Mouse (Mus musculus): ENCODE results near the gene Csdc2.

DNA sequence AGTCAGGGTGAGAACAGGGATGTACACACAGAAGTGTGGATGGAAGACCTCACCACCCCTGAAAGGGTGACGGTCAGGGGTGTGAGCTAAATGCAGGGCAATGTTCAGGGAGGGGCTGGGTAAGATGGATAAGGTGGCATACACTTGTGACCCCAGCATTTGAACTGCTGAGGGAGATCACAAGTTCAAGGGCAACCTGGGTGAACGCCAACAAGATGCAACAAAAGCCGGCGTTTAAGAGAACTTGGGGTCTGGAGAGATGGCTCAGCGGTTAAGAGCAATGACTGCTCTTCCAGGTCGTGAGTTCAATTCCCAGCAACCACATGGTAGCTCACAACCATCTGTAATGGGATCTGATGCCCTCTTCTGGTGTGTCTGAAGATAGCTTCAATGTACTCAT, 18.2 kb downstream of the Csdc2 start:
- no peak for TF ChIP-seq CTCF (IDR thresholded peaks at IDR 0.05; ENCODE audit: low read depth, low read length)
- no peak for TF ChIP-seq POLR2A (IDR thresholded peaks at IDR 0.05; ENCODE audit: insufficient read depth, low read length)
- no peak for TF ChIP-seq EP300 (IDR thresholded peaks at IDR 0.05; ENCODE audit: insufficient read depth, low read depth, low read length)
